Mouse (Mus musculus): Measurements from ENCODE around the gene Zscan4-ps3. TPM values are rescaled to one million over a fixed set of nuclear protein-coding genes. Genes with fewer than 3 reads are reported as not detected.

Gene Zscan4-ps3
- total RNA-seq (2023), result not detected in 4 replicates

DNA sequence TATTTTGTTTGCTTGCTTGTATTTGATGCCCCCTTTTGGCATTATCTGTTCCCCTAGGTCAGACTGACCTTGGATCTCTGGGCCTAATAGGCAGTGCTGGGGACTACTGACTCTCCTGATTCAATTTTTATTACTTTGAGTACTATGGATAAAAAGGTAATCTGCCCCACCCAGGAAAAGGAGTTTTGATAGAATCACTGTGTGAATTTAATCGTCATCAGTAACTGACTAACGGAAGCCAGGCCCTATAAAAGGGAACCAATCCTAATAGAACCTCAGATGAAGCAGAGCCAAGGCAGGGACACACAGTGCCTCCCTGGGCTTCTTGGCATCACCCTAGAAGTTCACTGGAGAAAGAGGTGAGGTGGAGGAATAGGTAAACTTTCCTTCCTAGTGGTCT is at the start of gene Zscan4-ps3:
Zscan4-ps3 (plus strand) TSS at position 301 of the 400 bp plus-strand sequence.

Other genes with a start within 250 kb of the Zscan4-ps3 start
- gene Zscan4f, start 211.4 kb upstream of the Zscan4-ps3 start, total RNA-seq (2023), result not detected in 4 replicates
- not detected in 4 replicates for gene Zscan4-ps2, start 95.0 kb upstream of the Zscan4-ps3 start, total RNA-seq (2023)
- not detected in 4 replicates for gene Vmn1r72, start 70.8 kb downstream of the Zscan4-ps3 start, total RNA-seq (2023)
- gene Vmn1r73, start 121.0 kb downstream of the Zscan4-ps3 start, total RNA-seq (2023), result not detected in 4 replicates
- not detected in 4 replicates for gene Vmn1r74, start 224.7 kb downstream of the Zscan4-ps3 start, total RNA-seq (2023)

Measured in B cell, adult 62 days (primary cell).